Mouse (Mus musculus) myocyte (in vitro differentiated cells): ENCODE results near the gene Rap1gap2.

Source experiments
- MAX ChIP-seq: IDR thresholded peaks from one replicate; pipeline ENCODE4 v1.6.1; 2011; ENCODE audit warnings: low read depth, mild to moderate bottlenecking, control low read depth
- POLR2A ChIP-seq: IDR thresholded peaks from one replicate; pipeline ENCODE4 v1.6.1; 2011; ENCODE audit warnings: low read depth, mild to moderate bottlenecking, control low read depth, moderate library complexity; ENCODE audit not compliant: insufficient read length
- REST ChIP-seq: IDR thresholded peaks from one replicate; pipeline ENCODE4 v1.6.1; 2011; ENCODE audit warnings: mild to moderate bottlenecking, control low read depth, moderate library complexity; ENCODE audit not compliant: insufficient read depth, insufficient read length
- TCF12 ChIP-seq: IDR thresholded peaks from one replicate; pipeline ENCODE4 v1.6.1; 2011; ENCODE audit warnings: mild to moderate bottlenecking, control low read depth; ENCODE audit not compliant: poor library complexity, insufficient read depth, severe bottlenecking
- TCF3 ChIP-seq: IDR thresholded peaks from one replicate; pipeline ENCODE4 v1.6.1; 2011; ENCODE audit warnings: low read depth, control low read depth; ENCODE audit not compliant: insufficient read length

- no peak for TF ChIP-seq POLR2A
- no peak for TF ChIP-seq REST
- TF ChIP-seq MAX = no peak
- no peak for TF ChIP-seq TCF12
- no peak for TF ChIP-seq TCF3
These were observed 61.8 kb downstream of the Rap1gap2 start for GRCm38 (mm10) chr11:74548781-74549382.
